Mouse (Mus musculus) layer of hippocampus, postnatal 36 days (tissue): Measurements from ENCODE around the gene Foxn3. TPM values are rescaled to one million over a fixed set of nuclear protein-coding genes. Genes with fewer than 3 reads are reported as not detected.

Experiments used
- DNase-seq, 2 experiments: peaks; one replicate each; pipeline ENCODE4 v3.0.0; 2022
- total RNA-seq, 2 experiments: library from RNA; stranded (reverse); gene quantifications; 2 replicates each; pipeline ENCODE4 v1.2.3; 2021

Foxn3 gene
- total RNA-seq, 2 experiments from 2014 or later = 53.7 to 55.2 TPM

GRCm38 (mm10) chr12:99285656-99286055 is 277.7 kb downstream of the Foxn3 start:
- DNase-seq = no peak

GRCm38 (mm10) chr12:99285199-99285598 is 278.2 kb downstream of the Foxn3 start:
- DNase-seq = no peak

DNA sequence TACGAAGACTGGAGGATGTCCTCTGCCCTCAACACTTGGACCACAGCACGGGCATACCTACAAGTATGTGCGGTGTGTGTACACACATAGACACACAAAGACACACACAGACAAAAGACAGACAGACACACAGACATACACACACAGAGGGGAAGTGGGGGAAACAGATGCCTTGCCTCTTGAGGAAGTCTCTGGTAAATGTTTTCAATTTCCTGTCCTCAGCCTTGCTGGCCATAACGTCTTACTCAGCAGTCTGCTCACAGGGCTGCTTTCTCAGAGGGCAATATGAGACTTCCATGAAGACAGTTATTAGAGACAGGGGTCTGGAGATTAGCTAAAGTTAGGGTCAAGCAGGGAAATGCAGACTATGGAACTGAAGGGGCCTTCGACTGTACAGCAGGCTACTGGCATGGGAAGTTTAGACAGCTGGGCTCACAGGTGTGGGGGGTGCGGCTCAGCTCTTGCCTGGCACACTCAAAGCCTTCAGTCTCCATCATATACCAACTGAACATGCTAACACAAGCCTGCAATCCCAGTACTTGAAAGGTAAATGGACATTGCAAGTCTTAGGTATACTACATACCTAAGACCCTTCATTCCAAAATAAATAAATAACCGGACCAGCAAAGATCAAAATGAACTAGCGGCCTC is 278.8 kb downstream of the Foxn3 start:
- DNase-seq = no peak

- no peak for DNase-seq
Measured at GRCm38 (mm10) chr12:99280826-99281225, 282.6 kb downstream of the Foxn3 start.

GRCm38 (mm10) chr12:99280291-99280690 is 283.1 kb downstream of the Foxn3 start:
- no peak for DNase-seq

- DNase-seq = no peak
Measured at GRCm38 (mm10) chr12:99279426-99279825, 284.0 kb downstream of the Foxn3 start.

GRCm38 (mm10) chr12:99274589-99274988 is 288.8 kb downstream of the Foxn3 start:
- DNase-seq = no peak

- no peak for DNase-seq
Measured at GRCm38 (mm10) chr12:99269396-99269795, 294.0 kb downstream of the Foxn3 start.

DNA sequence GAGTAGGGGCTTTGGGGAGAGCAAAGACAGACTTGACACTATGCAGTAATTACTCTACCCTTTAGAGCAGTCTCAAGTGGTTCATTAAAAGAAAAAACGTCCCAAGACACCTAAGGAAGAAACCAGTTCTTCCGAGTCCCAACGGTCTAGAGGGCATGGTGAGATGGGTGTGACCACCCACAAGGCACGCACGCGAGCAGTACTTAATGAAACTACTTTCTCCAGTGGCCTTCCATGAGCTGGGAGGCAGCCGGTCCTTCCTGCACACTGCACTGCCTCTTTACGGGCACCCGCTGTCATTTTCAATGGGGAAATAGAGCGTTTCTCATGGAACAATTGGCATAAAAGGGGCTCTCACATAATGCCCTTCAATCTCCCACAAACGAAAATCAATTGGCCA is 294.4 kb downstream of the Foxn3 start:
- DNase-seq = no peak

- no peak for DNase-seq
Measured at GRCm38 (mm10) chr12:99267732-99268131, 295.6 kb downstream of the Foxn3 start.

DNA sequence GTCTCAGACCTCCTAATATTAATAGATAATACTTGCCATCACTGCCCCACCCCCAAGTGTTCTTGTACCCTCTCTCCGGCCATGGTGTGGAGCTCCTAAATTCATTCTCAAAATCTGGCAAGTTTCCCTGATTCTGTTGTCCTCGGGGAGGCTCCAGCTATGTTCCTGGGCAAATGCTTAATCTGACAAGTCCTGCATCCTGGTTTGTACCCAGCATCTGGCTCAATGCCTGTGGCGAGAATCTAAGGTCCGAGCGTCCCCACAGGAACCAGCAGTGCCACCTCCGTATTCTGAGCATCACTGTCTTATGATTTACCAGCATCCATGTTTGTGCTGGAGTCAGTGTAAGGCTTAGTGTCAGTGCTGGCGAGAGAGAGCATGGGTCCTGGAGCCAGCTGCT is 296.9 kb downstream of the Foxn3 start:
- DNase-seq = no peak

GRCm38 (mm10) chr12:99265777-99266176 is 297.6 kb downstream of the Foxn3 start:
- no peak for DNase-seq

- no peak for DNase-seq
Measured at GRCm38 (mm10) chr12:99264386-99264785, 299.0 kb downstream of the Foxn3 start.

DNA sequence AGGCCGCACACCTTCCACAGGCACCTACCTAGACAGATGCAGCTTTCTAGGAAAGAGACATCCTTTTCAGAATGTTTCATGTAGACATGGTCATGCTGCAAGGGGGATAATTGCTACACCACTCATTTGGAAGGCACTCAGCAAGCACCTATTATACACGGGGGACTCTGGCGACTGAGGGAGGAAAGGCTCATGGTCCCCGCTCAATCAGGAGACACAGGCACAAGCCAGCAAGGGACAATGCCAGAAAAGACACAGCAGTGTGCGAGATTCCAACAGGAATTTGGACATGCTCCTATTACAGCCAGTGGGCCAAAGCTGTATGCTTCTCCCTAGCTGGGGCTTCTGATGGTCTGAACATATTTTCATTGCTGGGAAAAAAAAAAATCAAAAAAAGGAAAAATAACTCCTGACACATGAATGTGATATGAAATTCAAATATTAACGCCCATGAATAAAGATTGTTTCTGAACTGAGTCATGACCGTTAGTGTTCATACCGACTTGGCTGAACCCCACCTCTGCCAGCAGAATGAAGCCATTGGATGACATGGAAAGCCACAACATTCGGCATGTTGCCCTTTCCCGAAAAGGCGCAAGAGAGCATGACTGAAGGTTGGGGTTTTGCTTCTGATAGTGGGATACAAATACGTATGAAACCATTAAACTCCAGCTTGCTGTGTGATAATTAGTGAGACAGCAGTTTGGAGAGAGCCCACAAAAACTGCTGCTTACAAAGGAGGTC is 299.6 kb downstream of the Foxn3 start:
- no peak for DNase-seq

- no peak for DNase-seq
Measured at GRCm38 (mm10) chr12:99262840-99263239, 300.5 kb downstream of the Foxn3 start.

- DNase-seq = no peak
Measured at GRCm38 (mm10) chr12:99262066-99262599, 301.2 kb downstream of the Foxn3 start.

DNA sequence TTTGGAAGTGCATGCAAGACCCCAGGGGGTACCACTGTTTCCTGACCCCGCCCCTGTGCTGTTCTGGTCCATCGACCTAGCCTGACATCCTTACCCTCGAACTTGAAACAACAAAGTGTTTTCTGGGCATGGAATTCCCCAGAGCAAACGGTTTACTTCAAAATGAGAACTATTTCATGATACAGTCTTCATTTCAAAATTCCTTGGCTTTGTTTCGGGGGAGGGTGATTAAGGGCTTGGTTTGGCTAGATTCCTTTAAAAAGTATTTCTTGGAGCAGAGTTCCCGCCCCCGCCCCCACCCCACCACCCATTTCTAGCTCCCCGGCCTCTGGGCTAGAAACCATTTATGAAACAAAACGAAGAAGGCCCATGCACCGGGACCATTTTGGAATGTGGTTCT is 303.2 kb downstream of the Foxn3 start:
- no peak for DNase-seq

GRCm38 (mm10) chr12:99257570-99257969 is 305.8 kb downstream of the Foxn3 start:
- no peak for DNase-seq

- no peak for DNase-seq
Measured at GRCm38 (mm10) chr12:99256997-99257396, 306.4 kb downstream of the Foxn3 start.

DNA sequence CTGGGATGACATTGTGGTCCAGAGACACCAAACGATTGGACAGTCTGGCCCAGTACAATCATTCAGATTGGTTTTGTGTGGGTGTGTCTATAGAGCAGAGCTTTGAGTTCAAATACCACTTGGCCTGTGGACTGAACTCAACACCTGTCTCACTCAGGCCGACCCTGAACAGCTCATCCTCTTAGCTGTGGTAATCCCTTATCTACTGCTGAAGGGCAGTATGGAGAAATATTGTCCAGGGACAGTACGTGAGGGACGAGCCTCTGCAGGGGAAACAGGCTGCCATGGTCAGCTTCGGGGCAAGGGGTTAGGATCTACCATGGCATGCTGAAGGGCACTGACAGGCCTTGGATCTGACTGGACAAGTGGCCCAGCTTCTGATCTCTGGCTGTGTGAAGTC is 306.9 kb downstream of the Foxn3 start:
- DNase-seq = no peak

- no peak for DNase-seq
Measured at GRCm38 (mm10) chr12:99254436-99254835, 308.9 kb downstream of the Foxn3 start.

- DNase-seq = no peak
Measured at GRCm38 (mm10) chr12:99253562-99253961, 309.8 kb downstream of the Foxn3 start.

- no peak for DNase-seq
Measured at GRCm38 (mm10) chr12:99248606-99249005, 314.8 kb downstream of the Foxn3 start.

- DNase-seq = no peak
Measured at GRCm38 (mm10) chr12:99247939-99248338, 315.4 kb downstream of the Foxn3 start.
